Mouse (Mus musculus) liver, adult 2 months (tissue): ENCODE measurements around the gene Krcc1. TPM values are rescaled to one million over a fixed set of nuclear protein-coding genes. Genes with fewer than 3 reads are reported as not detected.

ENCODE experiments used
- DNase-seq: peaks from one replicate; pipeline ENCODE4 v3.0.0-alpha.2; 2011; ENCODE audit warnings: low read depth, low spot score; ENCODE audit errors: extremely low read depth
- H3K27ac ChIP-seq: fragments of 200-500 bp; replicated peaks from 2 replicates; pipeline ENCODE4 v1.5.1; 2012; ENCODE audit warnings: low read depth, mild to moderate bottlenecking, control low read depth, inconsistent platforms, low read length; ENCODE audit not compliant: insufficient read depth
- H3K27me3 ChIP-seq: fragments of 200-500 bp; 2 replicates; pipeline ENCODE4 v1.6.1; 2012; ENCODE audit warnings: mild to moderate bottlenecking, moderate library complexity, low read length, inconsistent platforms; ENCODE audit not compliant: control insufficient read depth, insufficient read depth
- H3K36me3 ChIP-seq: fragments of 200-500 bp; 2 replicates; pipeline ENCODE4 v1.6.1; 2012; ENCODE audit warnings: low read length, inconsistent platforms; ENCODE audit not compliant: control insufficient read depth, insufficient read depth
- H3K4me1 ChIP-seq: fragments of 200-500 bp; 2 replicates; pipeline ENCODE4 v1.6.1; 2011; ENCODE audit warnings: low read length; ENCODE audit not compliant: control insufficient read depth, insufficient read depth
- H3K4me3 ChIP-seq: fragments of 200-500 bp; 2 replicates; pipeline ENCODE4 v1.5.1; 2011; ENCODE audit warnings: low read depth, mild to moderate bottlenecking, control low read depth, low read length, moderate library complexity; ENCODE audit not compliant: insufficient read depth
- H3K79me2 ChIP-seq: fragments of 200-500 bp; 2 replicates; pipeline ENCODE4 v1.6.1; 2012; ENCODE audit warnings: inconsistent platforms, mild to moderate bottlenecking, low read length, moderate library complexity; ENCODE audit not compliant: control insufficient read depth, insufficient read depth
- H3K9ac ChIP-seq: fragments of 200-500 bp; 2 replicates; pipeline ENCODE4 v1.6.1; 2012; ENCODE audit warnings: low read depth, mild to moderate bottlenecking, control low read depth, inconsistent platforms, low read length
- CTCF ChIP-seq: fragments of 200-500 bp; IDR thresholded peaks from 2 replicates; pipeline ENCODE4 v1.5.1; 2011; ENCODE audit warnings: low read depth, low read length, control low read depth
- POLR2A ChIP-seq: fragments of 200-500 bp; IDR thresholded peaks from 2 replicates; pipeline ENCODE4 v1.6.1; 2011; ENCODE audit warnings: low read length, control low read depth; ENCODE audit not compliant: insufficient read depth; ENCODE audit errors: extremely low read depth
- WGBS: fragments of 180-500 bp; shearing (Covaris S2); methylation state at CpG from one replicate; pipeline ENCODE4 v1.1.7; 2018; 5-methylcytosine and 5-hydroxymethylcytosine counted together
- polyA plus RNA-seq: library from polyadenylated mRNA; depleted of rRNA; stranded (reverse); fragments of >200 nt; gene quantifications from 2 replicates; pipeline ENCODE4 v1.2.3, GENCODE M21; 2012
- total RNA-seq: library from RNA; depleted of rRNA; stranded (reverse); fragments of >200 nt; gene quantifications from 2 replicates; pipeline ENCODE4 v1.2.3, GENCODE M21; 2014

The Krcc1 gene
- total and polyA plus RNA-seq, 2 experiments, result 9.0 to 56.6 TPM

DNA sequence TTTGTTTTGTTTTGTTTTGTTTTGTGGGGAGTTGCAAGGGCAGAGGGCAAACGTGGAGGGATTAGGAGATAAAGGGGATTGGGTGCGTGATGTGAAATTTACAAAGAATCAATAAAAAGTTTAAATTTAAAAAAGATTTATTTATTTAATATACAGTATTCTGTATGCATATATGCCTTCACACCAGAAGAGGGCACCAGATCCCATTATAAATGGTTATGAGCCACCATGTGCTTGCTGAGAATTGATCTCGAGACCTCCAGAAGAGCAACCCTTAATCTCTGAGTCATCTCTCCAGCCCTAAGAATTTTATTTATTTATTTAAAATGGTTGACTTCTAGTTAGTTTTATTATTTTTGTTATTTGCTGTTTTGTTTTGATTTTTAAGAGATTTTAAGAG lies 28.2 kb upstream of the Krcc1 start:
- Histone ChIP-seq H3K79me2 (no peaks in the 10 kb centered on the region), H3K4me1 (peaks cover 5% of the 10 kb centered on the region; the same call in 1 of the 2 replicates), H3K9ac (no peak overlapping the region), H3K27ac (no peak overlapping the region), H3K27me3 (no peaks in the 10 kb centered on the region), H3K4me3 (no peak overlapping the region), H3K36me3 (no peaks in the 10 kb centered on the region)
- WGBS, result 81% methylated on average over 3 of the region's 3 CpGs
- TF ChIP-seq CTCF (peak; percentile 4; the same call in 1 of the 2 replicates), POLR2A (no peak)
- peak; percentile 20 for DNase-seq

- 97% methylated on average over 1 of the region's 1 CpGs for WGBS
- no peaks in the 10 kb centered on the region for H3K4me1 ChIP-seq
- no peak for DNase-seq
- TF ChIP-seq CTCF (no peak), POLR2A (no peak)
- H3K79me2 ChIP-seq, result no peaks in the 10 kb centered on the region
- no peaks in the 10 kb centered on the region for H3K27me3 ChIP-seq
- H3K27ac ChIP-seq, result no peak overlapping the region
- no peak overlapping the region for H3K9ac ChIP-seq
- H3K36me3 ChIP-seq, result no peaks in the 10 kb centered on the region
- H3K4me3 ChIP-seq, result no peak overlapping the region
These were observed 23.1 kb upstream of the Krcc1 start for GRCm38 (mm10) chr6:71248420-71248819.

DNA sequence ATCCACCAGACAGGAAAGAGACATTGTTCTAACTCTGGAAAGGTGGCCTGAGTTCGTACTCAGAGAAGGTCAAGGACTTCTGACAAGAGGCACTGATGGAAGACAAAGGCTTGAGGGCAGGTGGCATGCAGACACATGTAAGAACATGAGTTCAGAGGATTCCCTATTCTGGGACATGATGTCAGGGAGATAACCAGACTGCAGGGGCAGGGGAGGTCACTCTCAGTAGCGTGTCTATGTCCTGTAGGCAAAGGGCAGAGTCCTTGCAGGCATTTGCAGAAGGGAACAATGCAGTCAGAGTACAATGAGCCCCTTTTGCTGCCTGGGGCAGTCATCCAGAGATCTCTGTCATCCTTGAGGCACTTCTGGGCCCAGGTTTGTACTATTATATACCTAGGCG lies 21.9 kb upstream of the Krcc1 start:
- TF ChIP-seq POLR2A (no peak), CTCF (no peak)
- H3K36me3 ChIP-seq, result no peaks in the 10 kb centered on the region
- no peak overlapping the region for H3K27ac ChIP-seq
- WGBS, result 69% methylated on average over 3 of the region's 3 CpGs
- no peak overlapping the region for H3K9ac ChIP-seq
- H3K4me3 ChIP-seq, result no peak overlapping the region
- H3K79me2 ChIP-seq, result no peaks in the 10 kb centered on the region
- no peaks in the 10 kb centered on the region for H3K27me3 ChIP-seq
- DNase-seq, result no peak
- no peaks in the 10 kb centered on the region for H3K4me1 ChIP-seq

DNA sequence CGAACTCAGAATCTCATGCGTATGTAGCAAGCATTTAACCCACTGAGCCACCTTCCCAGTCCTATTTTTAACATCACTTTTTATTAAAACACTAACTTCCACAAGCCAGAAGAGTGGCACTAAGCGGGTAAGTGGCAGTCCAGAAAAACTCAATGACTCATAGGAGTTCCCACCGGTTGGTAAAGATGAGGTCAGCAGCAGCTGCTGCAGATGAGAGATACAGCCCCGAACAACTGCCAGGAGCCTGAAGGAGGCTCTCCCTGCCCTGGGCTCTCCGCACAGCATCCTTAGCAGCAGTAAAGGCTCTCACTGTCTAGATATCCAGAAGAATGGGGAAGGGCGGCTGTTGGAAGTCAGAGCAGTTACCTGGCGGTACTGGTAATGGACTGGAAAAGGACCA lies 20.5 kb upstream of the Krcc1 start:
- Histone ChIP-seq H3K4me1 (no peaks in the 10 kb centered on the region), H3K36me3 (no peaks in the 10 kb centered on the region), H3K27me3 (no peaks in the 10 kb centered on the region), H3K79me2 (no peaks in the 10 kb centered on the region), H3K9ac (no peak overlapping the region), H3K27ac (no peak overlapping the region), H3K4me3 (no peak overlapping the region)
- WGBS, result 85% methylated on average over 8 of the region's 8 CpGs
- TF ChIP-seq POLR2A, result no peak
- no peak for TF ChIP-seq CTCF
- DNase-seq, result no peak

GRCm38 (mm10) chr6:71254456-71254855 lies 17.0 kb upstream of the Krcc1 start:
- WGBS, result 88% methylated on average over 6 of the region's 6 CpGs
- no peaks in the 10 kb centered on the region for H3K36me3 ChIP-seq
- TF ChIP-seq CTCF, result no peak
- no peak for TF ChIP-seq POLR2A
- no peak overlapping the region for H3K27ac ChIP-seq
- no peak overlapping the region for H3K4me3 ChIP-seq
- no peak overlapping the region for H3K9ac ChIP-seq
- DNase-seq, result no peak
- H3K4me1 ChIP-seq, result no peaks in the 10 kb centered on the region
- H3K79me2 ChIP-seq, result no peaks in the 10 kb centered on the region
- H3K27me3 ChIP-seq, result no peaks in the 10 kb centered on the region

- Histone ChIP-seq H3K4me3 (no peak overlapping the region), H3K79me2 (no peaks in the 10 kb centered on the region), H3K27ac (no peak overlapping the region), H3K9ac (no peak overlapping the region), H3K27me3 (no peaks in the 10 kb centered on the region), H3K36me3 (no peaks in the 10 kb centered on the region), H3K4me1 (no peaks in the 10 kb centered on the region)
- TF ChIP-seq CTCF, result no peak
- no peak for DNase-seq
- WGBS, result 96% methylated on average over 10 of the region's 10 CpGs
These were observed 15.3 kb upstream of the Krcc1 start for GRCm38 (mm10) chr6:71256166-71256565.
